Mouse (Mus musculus): ENCODE results near the gene Isl2. TPM values are rescaled to one million over a fixed set of nuclear protein-coding genes. Genes with fewer than 3 reads are reported as not detected.

Gene Isl2
- not detected for total RNA-seq (2023)

DNA sequence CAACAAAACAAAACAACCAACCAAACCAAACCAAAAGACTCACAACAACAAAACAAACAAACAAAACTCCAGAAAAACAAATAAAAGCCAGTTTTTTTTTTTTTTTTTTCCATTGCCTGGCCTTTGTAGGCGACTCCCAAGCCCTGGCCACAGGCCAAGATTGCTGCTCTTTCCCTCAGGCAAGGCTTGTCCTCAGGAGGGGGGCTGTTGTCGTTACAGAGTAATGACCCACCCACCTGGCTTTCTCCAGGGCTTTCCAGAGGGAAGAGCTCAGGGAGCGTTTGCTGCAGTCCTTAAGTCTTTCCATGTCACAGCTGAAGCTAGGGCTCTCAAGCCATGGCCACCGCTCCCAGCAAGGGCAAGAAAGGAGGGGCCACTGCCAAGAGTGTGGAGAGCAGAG is at the start of gene Isl2:
Isl2 (plus strand) TSS at position 296 of the 400 bp plus-strand sequence.

GRCm38 (mm10) chr9:55512027-55512543 is 26.4 kb upstream of the Isl2 start, which contains the start of gene Etfa:
TSS of gene Etfa (minus strand) at chr9:55512243.

Other genes with a start within 250 kb of the Isl2 start
- gene Nrg4, start 211.8 kb upstream of the Isl2 start, total RNA-seq (2023), result 0.79 TPM
- not detected for gene Tmem266, start 211.8 kb upstream of the Isl2 start, total RNA-seq (2023)
- 36.9 TPM for gene Etfa, start 26.4 kb upstream of the Isl2 start, total RNA-seq (2023)